Mouse (Mus musculus) cortical plate, adult 2 months (tissue): ENCODE measurements at regions not wholly inside any gene's neighbourhood (a gene's known extent, or its start where the extent isn't known, plus 50 kb on each side); places are given as distances from the start of the nearest gene placed in this dataset.

Source experiments
- CTCF ChIP-seq: fragments of 200-500 bp; IDR thresholded peaks from 2 replicates; pipeline ENCODE4 v1.5.1; 2011; ENCODE audit warnings: mild to moderate bottlenecking, control low read depth, low read length; ENCODE audit not compliant: insufficient read depth; ENCODE audit errors: extremely low read depth
- POLR2A ChIP-seq: fragments of 200-500 bp; IDR thresholded peaks from 2 replicates; pipeline ENCODE4 v1.6.1; 2011; ENCODE audit warnings: mild to moderate bottlenecking, low read length, control low read depth; ENCODE audit not compliant: insufficient read depth; ENCODE audit errors: extremely low read depth

- no peak for TF ChIP-seq CTCF
- no peak for TF ChIP-seq POLR2A
Measured at GRCm38 (mm10) chr7:61878095-61878494, 468.3 kb upstream of the Ndn start.
